Mouse (Mus musculus) ES-CJ7 (cell line): Measurements from ENCODE around the gene Smarca1.

Experiments
- DNase-seq: peaks from one replicate; pipeline ENCODE4 v3.0.0; 2011; ENCODE audit warnings: low read depth, low spot score

The Smarca1 gene

GRCm38 (mm10) chrX:47892431-47893024 lies at the start of gene Smarca1:
Gene Smarca1, minus strand, starts transcription at chrX:47892974.
- peak; percentile 4 for DNase-seq

GRCm38 (mm10) chrX:47937740-47938139 lies 45.0 kb upstream of the Smarca1 start:
- DNase-seq: no peak

GRCm38 (mm10) chrX:47936885-47937284 lies 44.1 kb upstream of the Smarca1 start:
- DNase-seq: peak; percentile 9

- no peak for DNase-seq
Measured at GRCm38 (mm10) chrX:47934352-47934751, 41.6 kb upstream of the Smarca1 start.

GRCm38 (mm10) chrX:47930449-47930848 lies 37.7 kb upstream of the Smarca1 start:
- DNase-seq: no peak

GRCm38 (mm10) chrX:47927981-47928380 lies 35.2 kb upstream of the Smarca1 start:
- no peak for DNase-seq

GRCm38 (mm10) chrX:47920541-47920940 lies 27.8 kb upstream of the Smarca1 start:
- no peak for DNase-seq

GRCm38 (mm10) chrX:47916831-47917230 lies 24.1 kb upstream of the Smarca1 start:
- no peak for DNase-seq

GRCm38 (mm10) chrX:47913543-47913938 lies 20.8 kb upstream of the Smarca1 start:
- DNase-seq: no peak

- DNase-seq: peak; percentile 27
Measured at GRCm38 (mm10) chrX:47912904-47913542, 20.2 kb upstream of the Smarca1 start.

- DNase-seq: peak; percentile 57
Measured at GRCm38 (mm10) chrX:47912306-47912792, 19.6 kb upstream of the Smarca1 start, which contains the start of gene Ocrl. Gene Ocrl, plus strand, starts transcription at chrX:47912387.

- peak; percentile 40 for DNase-seq
Measured at GRCm38 (mm10) chrX:47891907-47892430, 805 bp downstream of the Smarca1 start.

GRCm38 (mm10) chrX:47891243-47891906 lies 1.4 kb downstream of the Smarca1 start:
- DNase-seq: no peak

GRCm38 (mm10) chrX:47887401-47887800 lies 5.4 kb downstream of the Smarca1 start:
- DNase-seq: no peak

GRCm38 (mm10) chrX:47882813-47883212 lies 10.0 kb downstream of the Smarca1 start:
- DNase-seq: no peak

GRCm38 (mm10) chrX:47880052-47880451 lies 12.7 kb downstream of the Smarca1 start:
- DNase-seq: no peak

GRCm38 (mm10) chrX:47858544-47858943 lies 34.2 kb downstream of the Smarca1 start:
- DNase-seq: no peak

- no peak for DNase-seq
Measured at GRCm38 (mm10) chrX:47835835-47836195, 57.0 kb downstream of the Smarca1 start.

- no peak for DNase-seq
Measured at GRCm38 (mm10) chrX:47835098-47835834, 57.5 kb downstream of the Smarca1 start.

GRCm38 (mm10) chrX:47833431-47833830 lies 59.3 kb downstream of the Smarca1 start:
- no peak for DNase-seq

- peak; percentile 4 for DNase-seq
Measured at GRCm38 (mm10) chrX:47820566-47820965, 72.2 kb downstream of the Smarca1 start.

- DNase-seq: no peak
Measured at GRCm38 (mm10) chrX:47808717-47809116, 84.1 kb downstream of the Smarca1 start.
